ENCODE assay signal across 8 mouse cellular contexts in genomic region chr6:56796668-56797141, GRCm38 (mm10). TPM values are rescaled to one million over a fixed set of nuclear protein-coding genes. Genes with fewer than 3 reads are reported as not detected.
DNase-seq lines count a peak whose midpoint lies in the region; ATAC-seq and TF ChIP-seq lines count a peak whose summit lies in the region.

No protein-coding gene starts in this region.

- under 1% methylated on average over 16 of the region's 16 CpGs for WGBS in forebrain, postnatal 0 days
- under 1% methylated on average over 16 of the region's 16 CpGs for WGBS in liver, embryonic 15.5 days (ENCODE audit: insufficient replicate concordance)

- H3K4me1 ChIP-seq in forebrain, postnatal 0 days (ENCODE audit: insufficient read depth), result peaks cover 19% of the 10 kb centered on the region
- peaks cover 37% of the 10 kb centered on the region for H3K4me1 ChIP-seq in liver, embryonic 15.5 days (replicated peaks)

- H3K27me3 ChIP-seq in forebrain, postnatal 0 days (ENCODE audit: insufficient read depth, low read length), result no peaks in the 10 kb centered on the region
- no peaks in the 10 kb centered on the region for H3K27me3 ChIP-seq in liver, embryonic 15.5 days

- peak; percentile 15 for ATAC-seq in forebrain, postnatal 0 days
- ATAC-seq in inflammation-experienced regulatory T-cells, adult 6 months, result peak; percentile 44
- peak; percentile 20 for ATAC-seq in liver, embryonic 15.5 days (ENCODE audit: insufficient read depth)

- H3K9ac ChIP-seq in forebrain, postnatal 0 days, result peak overlapping the region; percentile 97
- peak overlapping the region; percentile 92 for H3K9ac ChIP-seq in liver, embryonic 15.5 days

- H3K9me3 ChIP-seq in forebrain, postnatal 0 days (ENCODE audit: low read length), result no peaks in the 10 kb centered on the region
- H3K9me3 ChIP-seq in liver, embryonic 15.5 days (replicated peaks), result no peaks in the 10 kb centered on the region

- H3K4me2 ChIP-seq in forebrain, postnatal 0 days (ENCODE audit: low read depth), result peak overlapping the region; percentile 59
- peak overlapping the region; percentile 81 for H3K4me2 ChIP-seq in liver, embryonic 15.5 days

- H3K27ac ChIP-seq in forebrain, postnatal 0 days (ENCODE audit: low read depth, low read length), result peak overlapping the region; percentile 99
- peak overlapping the region; percentile 100 for H3K27ac ChIP-seq in liver, embryonic 15.5 days (replicated peaks)

- peak overlapping the region; percentile 99 for H3K4me3 ChIP-seq in forebrain, postnatal 0 days (ENCODE audit: low read depth, low read length)
- peak overlapping the region; percentile 94 for H3K4me3 ChIP-seq in liver, embryonic 15.5 days (replicated peaks)

- peak; percentile 9 to 13 for DNase-seq in urinary bladder, adult 18-20 months (ENCODE audit: low spot score in 2 of 2)
- no peak for DNase-seq in urinary bladder, postnatal 4 days (ENCODE audit: low spot score in 2 of 2)
- DNase-seq in c-Kit-negative CD71-positive TER-119-positive erythroid progenitor cells, embryonic 14.5 days (ENCODE audit: low read depth, low spot score), result peak; percentile 48
- peak; percentile 58 for DNase-seq in forebrain, postnatal 0 days
- DNase-seq in natural killer cell, adult 2 months (ENCODE audit: low spot score in 2 of 2), result peak; percentile 46 to 54
- DNase-seq in thymus, adult 18-20 months, result peak; percentile 10 to 18

- TF ChIP-seq CTCF in forebrain, postnatal 0 days (IDR thresholded peaks at IDR 0.05; ENCODE audit: low read depth), result no peak

- H3K36me3 ChIP-seq in forebrain, postnatal 0 days (ENCODE audit: insufficient read depth), result no peaks in the 10 kb centered on the region
- no peaks in the 10 kb centered on the region; the same call in 1 of the 2 replicates for H3K36me3 ChIP-seq in liver, embryonic 15.5 days (replicated peaks)

RNA-seq across cellular contexts. Expression of gene Kbtbd2, which starts 0.9 kb away (rescaled TPM):
- total RNA-seq in forebrain, postnatal 0 days (2014; rRNA removed), result 49.1 and 57.1 TPM in 2 replicates
- polyA plus RNA-seq in forebrain, postnatal 0 days (2015; fragmentation: Nextera tagmentation; extraction: Ambion mirVana), result 14.5 and 18.7 TPM in 2 replicates
- polyA plus RNA-seq in inflammation-experienced regulatory T-cells, adult 6 months (2017; shearing (Covaris generic)), result 10 to 100 TPM; 15.7 to 24.7 (median 22.9) TPM
- polyA plus RNA-seq in liver, embryonic 15.5 days (2015; fragmentation: Nextera tagmentation; extraction: Ambion mirVana), result 15.6 TPM in 2 replicates

RNA-seq across cellular contexts. Expression of gene Fkbp9, which starts 35.2 kb away (rescaled TPM):
- 41.4 and 47.8 TPM in 2 replicates for total RNA-seq in forebrain, postnatal 0 days (2014; rRNA removed)
- 31.4 and 33.8 TPM in 2 replicates for polyA plus RNA-seq in forebrain, postnatal 0 days (2015; fragmentation: Nextera tagmentation; extraction: Ambion mirVana)
- polyA plus RNA-seq in inflammation-experienced regulatory T-cells, adult 6 months (2017; shearing (Covaris generic)), result not detected
- polyA plus RNA-seq in liver, embryonic 15.5 days (2015; fragmentation: Nextera tagmentation; extraction: Ambion mirVana), result 23.7 and 24.3 TPM in 2 replicates

Comparison
In these comparisons a context has a peak if more than half of its experiments do, and no peak if none do; other contexts are left out.
1. DNase-seq: peak in urinary bladder, adult 18-20 months (2 of 2), c-Kit-negative CD71-positive TER-119-positive erythroid progenitor cells, embryonic 14.5 days (single experiment), forebrain, postnatal 0 days (single experiment), natural killer cell, adult 2 months (2 of 2) and thymus, adult 18-20 months (2 of 2); none in urinary bladder, postnatal 4 days (0 of 2).
2. RNA of gene Fkbp9, which starts 35.2 kb away (polyA plus RNA-seq): 31.4 to 33.8 TPM in forebrain, postnatal 0 days and 23.7 to 24.3 TPM in liver, embryonic 15.5 days; not detected in inflammation-experienced regulatory T-cells, adult 6 months; every median in the first group is over 10 times any median in the second.
3. Peak in every context shown above with its lines, with median percentiles within 50 percentile points of each other: ATAC-seq.